Mouse (Mus musculus) brain, embryonic 14.5 days (tissue): ENCODE data around the gene Camk2g.
A peak's percentile ranks its signal among the peaks of the same experiment; 100 is the strongest.

Source experiments
- CTCF ChIP-seq: fragments of 200-500 bp; IDR thresholded peaks from 2 replicates; pipeline ENCODE4 v1.5.1; 2012; ENCODE audit warnings: inconsistent platforms, mild to moderate bottlenecking, moderate library complexity, borderline replicate concordance; ENCODE audit not compliant: insufficient read depth, insufficient read length; ENCODE audit errors: extremely low read depth
- POLR2A ChIP-seq: fragments of 200-500 bp; IDR thresholded peaks from 2 replicates; pipeline ENCODE4 v1.6.1; 2012; ENCODE audit warnings: mild to moderate bottlenecking, inconsistent platforms, borderline replicate concordance; ENCODE audit not compliant: poor library complexity, insufficient read depth, insufficient read length, severe bottlenecking; ENCODE audit errors: extremely low read depth

- TF ChIP-seq CTCF = peak; percentile 84
- no peak for TF ChIP-seq POLR2A
Observed at GRCm38 (mm10) chr14:20798761-20799160, 4.9 kb upstream of the Camk2g start.
